Mouse (Mus musculus) lung, adult 2 months (tissue): ENCODE data around the gene Cphx3.
"Not testable (repeated sequence)": the region's sequence is repeated elsewhere in the genome, so short reads cannot be mapped to it uniquely, and the experiment has no call there.

Source experiments
- CTCF ChIP-seq: fragments of 200-500 bp; IDR thresholded peaks from 2 replicates; pipeline ENCODE4 v1.5.1; 2011; ENCODE audit warnings: mild to moderate bottlenecking, low read length, control low read depth; ENCODE audit not compliant: insufficient read depth
- POLR2A ChIP-seq: fragments of 200-500 bp; IDR thresholded peaks from 2 replicates; pipeline ENCODE4 v1.6.1; 2011; ENCODE audit warnings: low read depth, mild to moderate bottlenecking, control low read depth, low read length, borderline replicate concordance; ENCODE audit errors: extremely low read depth

GRCm38 (mm10) chr14:26197851-26198250 is 115.8 kb downstream of the Cphx3 start:
- TF ChIP-seq CTCF, POLR2A: not testable (repeated sequence)
